Mouse (Mus musculus) liver, adult (tissue): ENCODE results near the gene Rac3.

Experiments
- GATA4 ChIP-seq: IDR thresholded peaks from 2 replicates; pipeline ENCODE4 v1.6.1; 2014; ENCODE audit warnings: mild to moderate bottlenecking, low read length; ENCODE audit not compliant: insufficient replicate concordance

The Rac3 gene

GRCm38 (mm10) chr11:120695641-120696040 lies 25.6 kb upstream of the Rac3 start:
- TF ChIP-seq GATA4: no peak

- no peak for TF ChIP-seq GATA4
These were observed 24.7 kb upstream of the Rac3 start for GRCm38 (mm10) chr11:120696568-120696967.

- TF ChIP-seq GATA4: no peak
These were observed 23.5 kb upstream of the Rac3 start for GRCm38 (mm10) chr11:120697741-120698140.

- TF ChIP-seq GATA4: no peak
These were observed 17.4 kb upstream of the Rac3 start for GRCm38 (mm10) chr11:120703696-120704454.

DNA sequence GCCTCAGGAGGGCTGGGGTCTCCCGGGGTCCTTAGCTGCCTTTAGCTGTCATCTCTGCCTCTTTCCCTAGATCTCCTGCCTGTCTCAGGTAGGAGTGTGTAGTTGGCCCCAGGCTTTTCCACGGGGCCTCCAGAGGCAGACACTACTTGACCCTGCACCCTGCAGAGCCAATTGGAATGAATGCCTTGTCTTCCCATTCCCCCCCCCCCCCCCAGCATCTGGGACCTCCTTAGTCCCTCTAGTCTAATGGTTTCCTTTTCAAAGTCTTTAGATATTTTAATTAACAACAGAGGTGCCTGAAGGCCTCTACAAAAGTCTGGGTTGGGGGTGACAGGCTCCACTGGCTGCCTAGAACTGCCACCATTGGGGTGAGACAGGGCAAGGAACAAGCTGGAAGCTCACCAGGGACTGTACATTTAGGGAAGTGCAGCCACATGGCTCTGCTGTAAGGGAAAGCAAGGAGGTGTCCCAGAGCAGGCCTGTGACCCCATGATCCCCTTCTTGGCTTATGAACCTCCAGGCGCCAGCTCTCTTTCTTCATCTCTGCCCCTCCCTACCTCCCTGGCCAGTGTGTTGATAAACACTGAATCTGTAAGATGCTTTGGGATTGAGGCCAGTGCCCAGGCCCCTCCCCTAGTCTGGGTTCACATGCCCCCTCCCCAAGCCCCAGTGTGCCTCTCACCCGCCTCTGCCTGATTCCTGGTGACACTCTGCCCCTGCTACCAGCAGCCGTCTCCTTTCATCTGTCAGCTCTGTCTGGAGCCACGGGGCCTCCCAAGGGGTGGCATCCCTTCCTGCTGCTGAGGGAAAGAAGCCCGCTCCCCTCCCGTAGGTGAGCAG lies 16.6 kb upstream of the Rac3 start:
- no peak for TF ChIP-seq GATA4

DNA sequence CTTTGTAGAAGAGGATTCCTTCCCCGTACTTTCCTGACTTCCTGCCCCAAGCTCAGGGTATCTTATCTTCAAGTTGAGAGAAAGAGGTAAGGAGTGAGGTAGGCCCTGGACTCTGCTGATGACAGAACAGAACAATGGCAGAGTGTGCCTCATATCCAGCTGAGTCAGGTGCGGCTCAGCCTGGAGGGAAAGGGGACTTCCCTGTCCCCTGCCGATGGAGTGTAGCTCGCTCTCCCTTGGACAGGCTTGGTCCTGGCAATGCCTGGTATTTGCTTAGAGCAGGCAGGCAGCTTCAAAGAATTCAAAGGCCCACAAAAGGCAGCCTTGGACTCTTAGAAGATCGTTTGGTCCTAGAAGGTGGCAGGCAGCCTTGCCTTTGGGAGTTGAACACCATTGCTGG lies 15.2 kb upstream of the Rac3 start:
- TF ChIP-seq GATA4: no peak

DNA sequence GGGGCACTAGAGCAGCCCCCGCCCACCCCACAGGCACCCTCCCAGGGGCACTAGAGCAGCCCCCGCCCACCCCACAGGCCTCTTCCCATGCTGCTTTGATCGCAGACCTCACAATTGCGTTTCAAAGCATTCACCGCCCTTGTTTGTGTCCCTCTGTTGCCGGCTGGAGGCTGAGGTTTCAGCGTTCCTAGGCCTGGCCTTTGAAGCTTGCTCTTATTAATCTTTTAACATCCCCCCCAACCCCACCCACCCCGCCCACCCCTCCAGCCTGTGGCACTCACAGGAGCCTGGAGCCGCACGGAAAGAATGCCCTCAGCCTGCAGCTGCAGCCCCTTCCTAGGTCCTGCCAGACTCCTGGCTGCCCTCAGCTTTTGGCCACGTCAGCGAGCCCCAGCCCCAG lies 14.0 kb upstream of the Rac3 start:
- TF ChIP-seq GATA4: no peak

- TF ChIP-seq GATA4: no peak
These were observed 13.3 kb upstream of the Rac3 start for GRCm38 (mm10) chr11:120707969-120708368.

- no peak for TF ChIP-seq GATA4
These were observed 11.7 kb upstream of the Rac3 start for GRCm38 (mm10) chr11:120709551-120709950.

GRCm38 (mm10) chr11:120710672-120711071 lies 10.6 kb upstream of the Rac3 start:
- TF ChIP-seq GATA4: no peak

DNA sequence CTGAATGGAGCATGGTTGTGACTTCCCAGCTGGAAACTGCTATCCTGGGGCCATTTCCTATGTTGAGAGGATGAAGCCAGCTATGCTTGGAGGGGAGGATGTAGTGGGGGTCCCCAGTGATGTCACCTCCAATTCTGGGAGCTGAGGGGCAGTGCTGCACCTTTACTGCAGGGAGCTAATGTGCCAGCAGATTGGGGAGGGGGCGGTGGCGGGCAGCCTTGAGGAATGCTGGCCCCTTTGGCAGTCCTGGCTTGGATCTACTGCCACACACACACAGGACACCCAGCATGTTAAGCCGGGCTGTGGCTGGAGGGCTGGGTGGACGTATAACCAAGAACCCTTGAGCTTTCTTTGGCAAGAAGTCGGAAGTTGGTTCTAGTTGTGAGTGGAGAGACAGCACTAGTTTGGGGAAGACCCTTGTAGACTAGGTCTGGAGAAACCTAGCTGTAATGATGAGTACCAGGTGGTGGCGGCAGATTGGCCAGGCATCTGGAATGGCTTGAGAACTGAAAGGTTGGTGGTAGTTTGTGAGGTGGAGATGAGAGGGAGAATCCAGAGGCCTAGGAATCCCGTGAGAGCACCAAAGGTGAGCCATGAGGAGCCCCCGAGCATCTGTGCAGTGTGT lies 9.2 kb upstream of the Rac3 start:
- no peak for TF ChIP-seq GATA4

GRCm38 (mm10) chr11:120712771-120713568 lies 8.3 kb upstream of the Rac3 start:
- no peak for TF ChIP-seq GATA4

- no peak for TF ChIP-seq GATA4
These were observed 7.4 kb upstream of the Rac3 start, which contains the start of the genes Cenpx and Lrrc45 for GRCm38 (mm10) chr11:120713580-120714518. Cenpx (minus strand) TSS chr11:120713738. Lrrc45 (plus strand) TSS chr11:120713925.

DNA sequence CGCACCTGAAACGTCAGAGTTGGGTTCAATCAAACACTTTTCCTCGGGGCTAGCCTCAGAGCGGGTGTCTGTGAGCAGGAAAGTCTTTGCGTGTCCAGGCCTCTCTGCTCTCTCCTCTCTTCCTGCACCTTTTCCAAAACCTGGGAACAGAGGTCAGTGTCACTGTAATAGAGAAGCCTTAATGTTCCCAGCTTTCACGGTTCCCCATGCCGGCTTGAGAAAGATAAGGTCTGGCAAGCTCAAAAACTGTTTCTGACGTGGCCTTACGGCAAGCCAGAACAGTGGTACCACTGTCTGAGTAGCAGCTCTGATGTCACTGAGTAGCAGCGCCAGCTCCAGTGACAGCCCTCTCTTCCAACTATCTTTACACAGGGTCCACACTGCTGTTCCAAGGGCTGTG lies 6.7 kb upstream of the Rac3 start:
- TF ChIP-seq GATA4: no peak
